Mouse (Mus musculus): ENCODE measurements at regions not wholly inside any gene's neighbourhood (a gene's known extent, or its start where the extent isn't known, plus 50 kb on each side); places are given as distances from the start of the nearest gene placed in this dataset.
"Not testable (repeated sequence)": the region's sequence is repeated elsewhere in the genome, so short reads cannot be mapped to it uniquely, and the experiment has no call there.

GRCm38 (mm10) chr12:45287759-45288158 lies 213.2 kb upstream of the Stxbp6 start:
- in situ Hi-C loops (cut with MboI, MseI): no loop called here

GRCm38 (mm10) chr12:45256309-45256708 lies 181.8 kb upstream of the Stxbp6 start:
- in situ Hi-C loops (cut with MboI, MseI): no loop called here

GRCm38 (mm10) chr12:45211131-45211530 lies 136.6 kb upstream of the Stxbp6 start:
- in situ Hi-C loops (cut with MboI, MseI): no loop called here

DNA sequence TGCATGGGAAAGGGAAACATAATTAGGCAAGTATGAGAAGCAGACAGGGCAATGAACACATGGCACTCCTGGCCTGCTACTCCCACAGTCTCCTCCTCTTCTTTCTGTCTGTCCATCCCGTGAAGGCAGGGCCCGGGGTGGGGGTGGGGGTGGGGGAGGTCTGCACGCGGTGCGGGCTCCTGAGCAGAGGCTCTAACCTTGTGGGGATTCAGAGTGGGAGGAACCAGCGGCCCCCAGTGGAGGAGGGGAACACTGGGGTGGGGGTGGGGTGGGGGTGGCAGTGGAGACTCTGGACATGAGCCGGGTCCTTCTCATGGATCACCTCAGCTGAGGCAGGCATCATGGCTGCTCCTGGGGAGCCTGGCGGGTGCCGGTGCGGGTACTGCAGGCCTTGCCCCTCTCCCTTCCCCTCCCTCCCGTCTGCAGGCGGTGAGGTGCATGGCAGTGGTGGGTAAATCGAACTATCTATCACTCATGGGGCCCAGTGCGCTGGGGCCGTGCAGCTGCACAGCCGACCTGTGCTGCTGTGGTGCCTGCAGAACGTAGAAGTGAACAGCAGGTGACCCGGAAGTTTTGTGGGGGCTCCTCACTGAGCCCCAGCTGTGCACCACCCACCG lies 120.9 kb upstream of the Stxbp6 start:
- in situ Hi-C loops (cut with MboI, MseI): loop anchor here (25.0 kb wide), 2 partner anchors 358 to 583 kb away; no protein-coding TSS in a partner anchor

DNA sequence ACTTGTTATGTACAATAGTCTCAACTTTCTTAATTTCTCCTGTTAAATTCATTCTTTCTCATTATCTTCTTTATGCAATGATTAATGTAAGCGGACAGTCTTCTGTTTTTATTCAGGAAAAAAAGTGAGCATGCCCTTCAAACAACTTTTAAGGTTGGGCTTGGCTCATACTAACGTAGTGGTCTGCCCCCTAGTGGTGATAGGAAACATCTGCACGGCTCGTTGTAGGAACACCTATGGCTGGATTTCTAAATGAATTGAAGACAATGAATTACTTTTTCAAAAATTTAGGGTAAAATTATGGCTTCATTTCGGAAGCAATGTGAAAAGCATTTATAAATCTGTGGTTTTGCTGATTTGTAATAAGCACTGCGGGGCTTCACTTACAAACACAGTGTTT lies 112.6 kb upstream of the Stxbp6 start:
- in situ Hi-C loops (cut with MboI, MseI): loop anchor here (25.0 kb wide), 2 partner anchors 350 to 575 kb away; no protein-coding TSS in a partner anchor

DNA sequence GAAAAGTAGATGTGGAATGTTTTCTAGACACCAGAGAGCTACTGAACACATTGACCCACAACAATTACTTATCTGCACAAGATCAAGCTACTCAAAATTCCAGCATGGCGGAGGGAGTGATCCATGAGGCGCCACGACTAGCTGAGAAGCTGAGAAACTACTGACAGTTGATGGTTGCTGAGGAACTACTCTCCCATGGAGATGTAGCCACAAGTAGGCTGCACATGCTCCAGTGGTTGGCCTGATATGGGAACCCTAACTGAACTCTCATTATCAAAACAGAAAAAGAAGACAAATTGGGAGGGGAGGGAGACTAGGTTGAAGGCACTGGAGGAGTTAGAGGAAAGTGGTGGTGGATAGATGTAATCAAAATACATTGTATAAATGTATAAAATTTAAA lies 110.0 kb upstream of the Stxbp6 start:
- in situ Hi-C loops (cut with MboI, MseI): loop anchor here (25.0 kb wide), 2 partner anchors 347 to 572 kb away; no protein-coding TSS in a partner anchor

DNA sequence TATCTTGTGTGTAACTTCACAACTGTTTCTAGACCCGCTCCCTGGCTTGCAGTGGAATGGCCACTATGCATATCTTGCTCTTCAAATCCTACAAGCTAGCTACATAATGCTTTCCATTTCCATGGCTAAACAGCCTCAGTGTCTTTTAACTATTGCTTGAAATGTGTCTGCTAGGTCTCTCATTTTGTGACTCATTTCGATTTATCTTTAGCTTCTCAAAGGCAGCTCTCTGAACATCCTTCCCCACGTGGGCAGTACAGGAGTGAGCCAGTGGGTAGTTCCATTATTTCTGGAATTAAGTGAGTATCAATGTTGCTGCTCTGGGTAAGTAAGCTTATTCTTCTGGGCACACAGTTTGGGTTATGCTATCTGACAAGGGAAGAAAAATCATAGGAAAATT lies 102.9 kb upstream of the Stxbp6 start:
- in situ Hi-C loops (cut with MboI, MseI): loop anchor here (25.0 kb wide), 2 partner anchors 340 to 565 kb away; no protein-coding TSS in a partner anchor

GRCm38 (mm10) chr12:45175259-45175658 lies 100.8 kb upstream of the Stxbp6 start:
- in situ Hi-C loops (cut with MboI, MseI): loop anchor here (25.0 kb wide), 2 partner anchors 338 to 563 kb away; no protein-coding TSS in a partner anchor

DNA sequence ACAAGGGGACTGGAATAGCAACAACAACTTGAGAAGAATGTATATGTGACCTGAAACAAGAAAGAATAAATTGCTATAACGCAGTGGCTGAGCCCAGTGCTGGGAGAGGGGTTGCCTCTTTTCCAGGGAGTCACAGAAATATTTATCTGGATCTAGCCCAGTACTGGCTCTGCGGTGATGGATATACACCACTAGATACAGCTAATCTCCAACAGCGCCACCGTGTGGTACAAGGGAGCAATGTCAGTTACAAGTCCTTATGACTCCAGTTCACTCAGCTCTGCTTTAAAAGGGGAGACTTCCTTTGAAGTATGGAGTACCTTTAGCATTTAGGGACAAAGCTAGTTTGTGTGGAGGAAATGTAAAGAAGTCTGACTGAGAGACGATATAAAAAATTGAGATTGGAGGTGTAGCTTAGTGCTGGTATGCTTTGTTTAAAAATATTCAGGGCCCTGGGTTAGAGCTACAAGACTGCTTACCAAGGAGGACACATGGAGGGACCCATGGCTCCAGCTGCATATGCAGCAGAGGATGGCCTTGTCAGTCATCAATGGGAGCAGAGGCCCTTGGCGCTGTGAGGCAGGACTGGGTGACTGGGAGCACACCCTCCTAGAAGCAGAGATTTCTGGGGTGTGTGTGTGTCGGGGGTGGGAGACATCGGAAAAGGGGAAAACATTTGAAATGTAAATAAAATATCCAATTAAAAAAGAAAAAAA lies 97.6 kb upstream of the Stxbp6 start:
- in situ Hi-C loops (cut with MboI, MseI): no loop called here

- in situ Hi-C loops (cut with MboI, MseI): no loop called here
Measured at GRCm38 (mm10) chr12:45162011-45162410, 87.5 kb upstream of the Stxbp6 start.

DNA sequence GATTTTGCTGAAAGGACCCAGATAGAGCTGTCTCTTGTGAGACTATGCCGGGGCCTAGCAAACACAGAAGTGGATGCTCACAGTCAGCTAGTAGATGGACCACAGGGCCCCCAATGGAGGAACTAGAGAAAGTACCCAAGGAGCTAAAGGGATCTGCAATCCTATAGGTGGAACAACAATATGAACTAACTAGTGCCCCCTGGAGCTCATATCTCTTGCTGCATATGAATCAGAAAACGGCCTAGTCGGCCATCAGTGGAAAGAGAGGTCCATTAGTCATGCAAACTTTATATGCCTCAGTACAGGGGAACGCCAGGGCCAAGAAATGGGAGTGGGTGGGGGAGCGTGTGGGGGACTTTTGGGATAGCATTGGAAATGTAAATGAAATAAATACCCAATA lies 87.1 kb upstream of the Stxbp6 start:
- in situ Hi-C loops (cut with MboI, MseI): not testable (repeated sequence)

GRCm38 (mm10) chr12:45158986-45159385 lies 84.5 kb upstream of the Stxbp6 start:
- in situ Hi-C loops (cut with MboI, MseI): no loop called here

DNA sequence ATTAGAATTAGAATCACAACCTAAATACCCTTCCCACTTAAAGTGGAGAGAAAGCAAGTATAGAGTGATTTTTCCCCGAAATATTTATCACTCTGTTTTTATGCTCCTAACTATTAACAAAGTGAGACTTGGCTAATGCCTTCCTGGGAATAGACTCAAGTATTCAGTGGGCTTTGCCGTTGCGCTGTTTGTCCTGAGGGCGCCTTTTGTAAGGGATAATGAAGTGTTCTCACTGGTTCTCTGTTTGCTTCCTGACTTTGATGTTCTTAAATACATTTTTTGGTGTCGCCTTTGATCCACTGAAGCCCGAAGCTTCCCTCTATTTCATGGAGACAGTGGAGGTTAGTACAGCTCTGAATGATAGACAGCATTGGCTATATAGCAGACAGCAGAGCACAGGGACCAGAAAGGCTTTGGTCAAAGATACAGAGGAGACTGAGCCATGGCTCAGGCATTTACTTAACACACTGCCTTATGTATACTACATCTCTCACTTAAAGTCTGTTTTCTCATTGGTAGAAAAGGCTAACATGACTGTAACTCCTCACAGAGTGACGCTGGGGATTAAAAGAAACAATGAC lies 63.0 kb upstream of the Stxbp6 start:
- in situ Hi-C loops (cut with MboI, MseI): no loop called here

GRCm38 (mm10) chr12:45133415-45133814 lies 58.9 kb upstream of the Stxbp6 start:
- in situ Hi-C loops (cut with MboI, MseI): no loop called here

DNA sequence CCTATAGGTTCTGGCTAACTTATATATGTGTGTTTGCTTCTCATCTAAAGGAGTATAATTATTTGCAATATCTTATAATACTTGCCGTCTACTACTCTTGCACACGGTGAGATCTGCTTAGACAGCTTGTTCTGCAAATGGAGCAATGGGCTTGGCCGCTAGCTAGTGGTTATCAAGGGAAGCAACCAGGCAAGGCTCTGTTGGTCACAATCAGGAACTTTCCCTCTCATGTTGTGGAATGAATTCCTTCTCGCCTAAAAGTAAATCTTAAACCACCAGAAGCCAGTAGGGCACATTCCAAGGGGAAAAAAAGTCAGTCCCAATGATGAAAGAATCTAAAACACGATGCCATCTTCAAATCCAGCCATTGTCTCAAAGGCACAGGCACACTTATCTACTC lies 56.6 kb upstream of the Stxbp6 start:
- in situ Hi-C loops (cut with MboI, MseI): no loop called here

DNA sequence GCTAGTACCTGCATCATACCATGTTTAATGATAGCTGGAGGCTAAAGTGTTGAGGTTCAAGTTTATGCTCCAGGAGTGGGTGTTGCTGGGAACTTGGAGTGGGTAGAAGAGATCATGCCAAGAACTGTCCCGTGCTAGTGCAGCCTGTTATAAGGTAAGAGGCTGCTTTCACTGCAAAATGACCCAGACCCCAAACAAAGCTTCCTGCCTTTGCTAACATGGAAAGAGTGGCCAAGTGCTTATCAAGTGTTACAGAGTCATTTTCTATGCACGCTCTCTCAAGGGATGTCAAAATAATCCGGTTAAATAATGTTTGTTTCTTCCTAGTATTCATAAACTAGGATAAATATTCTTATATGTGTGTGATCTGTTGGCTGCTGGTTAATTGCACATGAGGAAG lies 51.4 kb upstream of the Stxbp6 start:
- in situ Hi-C loops (cut with MboI, MseI): no loop called here
